Mouse (Mus musculus): ENCODE measurements at regions not wholly inside any gene's neighbourhood (a gene's known extent, or its start where the extent isn't known, plus 50 kb on each side); places are given as distances from the start of the nearest gene placed in this dataset.

DNA sequence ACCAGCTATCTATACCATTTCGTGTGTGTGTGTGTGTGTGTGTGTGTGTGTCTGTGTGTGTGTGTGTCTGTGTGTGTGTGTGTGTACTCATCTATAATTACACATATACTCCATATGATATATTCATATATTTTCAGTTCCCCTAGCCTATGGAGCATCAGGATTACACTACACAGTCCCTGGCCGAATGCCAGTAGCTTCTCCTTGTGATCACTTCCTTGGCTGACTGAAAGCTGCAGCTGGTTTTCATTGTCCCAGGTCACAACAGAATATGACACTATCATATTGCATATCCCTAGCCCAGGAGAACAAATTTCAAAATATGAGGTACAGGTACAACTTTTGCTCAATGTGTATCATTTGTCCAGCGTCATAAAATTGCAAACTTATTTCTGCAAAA lies 116.2 kb downstream of the Ndufa4 start:
- Histone ChIP-seq H3K27ac (ENCODE audit: insufficient read depth, low read depth) (no peak overlapping the region), H3K9ac (ENCODE audit: insufficient read depth, low read depth) (no peak overlapping the region), H3K4me2 (ENCODE audit: insufficient read depth, low read depth, poor library complexity, severe bottlenecking) (no peak overlapping the region), H3K79me2 (replicated peaks; ENCODE audit: control insufficient read depth, extremely low read depth, insufficient read depth, poor library complexity, severe bottlenecking) (no peaks in the 10 kb centered on the region), H3K27me3 (replicated peaks) (no peaks in the 10 kb centered on the region), H3K4me3 (replicated peaks in 1 of 3; ENCODE audit: low read depth in 2 of 3, low read length in 2 of 3, poor library complexity in 1 of 3) (no peak overlapping the region), H3K36me3 (replicated peaks in 1 of 2; ENCODE audit: control insufficient read depth in 1 of 2, insufficient read depth in 1 of 2, low read length in 1 of 2) (no peaks in the 10 kb centered on the region), H3K9me3 (replicated peaks; ENCODE audit: low read length) (no peaks in the 10 kb centered on the region), H3K4me1 (ENCODE audit: control insufficient read depth in 1 of 2, insufficient read depth in 2 of 2) (peaks cover 0 to 3% of the 10 kb centered on the region in 2 experiments; a peak in 1 of 4 replicates)
- dilution Hi-C loops (cut with MboI; ENCODE audit: extremely low pct_ligation_motif_present, extremely low pct_unique_long_range_greater_than_20kb, low sequenced_read_pairs) (no loop called here), in situ Hi-C loops (cut with MboI; ENCODE audit: low pct_ligation_motif_present, low pct_unique_long_range_greater_than_20kb, low sequenced_read_pairs) (no loop called here)
- TF ChIP-seq PAX5 (IDR thresholded peaks at IDR 0.05; ENCODE audit: low read length) = no peak
- no peak for TF ChIP-seq RCOR1 (conservative IDR thresholded peaks at IDR 0.05; ENCODE audit: low read depth, low read length)
- no peak for TF ChIP-seq GABPA (IDR thresholded peaks at IDR 0.05; ENCODE audit: insufficient replicate concordance, low read depth, low read length)
- no peak for TF ChIP-seq SMC3 (IDR thresholded peaks at IDR 0.05; ENCODE audit: low read depth, low read length)
- no peak for TF ChIP-seq USF1 (IDR thresholded peaks at IDR 0.05; ENCODE audit: low read depth, low read length)
- no peak for TF ChIP-seq POLR2A (IDR thresholded peaks at IDR 0.05; ENCODE audit: low read depth, low read length)
- TF ChIP-seq KAT2A (IDR thresholded peaks at IDR 0.05; ENCODE audit: insufficient replicate concordance, low read length) = no peak
- no peak for TF ChIP-seq ETS1 (conservative IDR thresholded peaks at IDR 0.05; ENCODE audit: low read depth, low read length)
- TF ChIP-seq MAZ (IDR thresholded peaks at IDR 0.05; ENCODE audit: low read depth, low read length) = no peak
- TF ChIP-seq MYC (IDR thresholded peaks at IDR 0.05; ENCODE audit: low read depth, low read length) = no peak
- no peak for DNase-seq (ENCODE audit: extremely low read depth)

DNA sequence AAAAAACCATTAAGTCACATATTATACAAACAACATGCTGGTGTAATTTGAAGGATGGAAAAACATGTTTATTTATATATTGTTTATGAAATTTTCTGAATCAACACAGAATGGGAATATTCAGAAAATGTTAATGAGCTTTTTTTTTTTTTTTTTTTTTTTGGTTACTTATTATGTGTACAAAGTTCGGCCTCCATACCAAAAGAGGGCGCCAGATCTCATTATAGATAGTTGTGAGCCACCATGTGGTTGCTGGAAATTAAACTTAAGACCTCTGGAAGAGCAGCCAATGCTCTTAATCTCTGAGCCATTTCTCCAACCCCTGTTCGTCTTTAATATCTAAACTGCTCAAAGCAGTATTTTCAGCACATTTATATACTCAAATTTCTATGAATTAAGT lies 133.3 kb downstream of the Ndufa4 start:
- Histone ChIP-seq H3K79me2 (replicated peaks; ENCODE audit: control insufficient read depth, extremely low read depth, insufficient read depth, poor library complexity, severe bottlenecking) (no peaks in the 10 kb centered on the region), H3K9ac (ENCODE audit: insufficient read depth, low read depth) (no peak overlapping the region), H3K36me3 (replicated peaks in 1 of 2; ENCODE audit: control insufficient read depth in 1 of 2, insufficient read depth in 1 of 2, low read length in 1 of 2) (no peaks in the 10 kb centered on the region), H3K27me3 (replicated peaks) (no peaks in the 10 kb centered on the region), H3K27ac (ENCODE audit: insufficient read depth, low read depth) (no peak overlapping the region), H3K4me3 (replicated peaks in 1 of 3; ENCODE audit: low read depth in 2 of 3, low read length in 2 of 3, poor library complexity in 1 of 3) (no peak overlapping the region), H3K9me3 (replicated peaks; ENCODE audit: low read length) (no peaks in the 10 kb centered on the region), H3K4me2 (ENCODE audit: insufficient read depth, low read depth, poor library complexity, severe bottlenecking) (no peak overlapping the region), H3K4me1 (ENCODE audit: control insufficient read depth in 1 of 2, insufficient read depth in 2 of 2) (no peaks in the 10 kb centered on the region)
- DNase-seq (ENCODE audit: extremely low read depth) = peak; percentile 22
- TF ChIP-seq CTCF (conservative IDR thresholded peaks at IDR 0.05 in 1 of 2, IDR thresholded peaks at IDR 0.05 in 1 of 2; ENCODE audit: low read depth in 2 of 2, low read length in 2 of 2) (peak in 1 of 2 experiments; percentile 66; a peak in 2 of 4 replicates), RAD21 (IDR thresholded peaks at IDR 0.05; ENCODE audit: low read depth, low read length) (peak; percentile 8), TBP (conservative IDR thresholded peaks at IDR 0.05; ENCODE audit: low read depth, low read length) (no peak), ZNF384 (IDR thresholded peaks at IDR 0.05; ENCODE audit: low read depth, low read length) (peak; percentile 91), SMC3 (IDR thresholded peaks at IDR 0.05; ENCODE audit: low read depth, low read length) (peak; percentile 8; the same call in 1 of the 2 replicates)
- dilution Hi-C loops (cut with MboI; ENCODE audit: extremely low pct_ligation_motif_present, extremely low pct_unique_long_range_greater_than_20kb, low sequenced_read_pairs) = no loop called here
- in situ Hi-C loops (cut with MboI; ENCODE audit: low pct_ligation_motif_present, low pct_unique_long_range_greater_than_20kb, low sequenced_read_pairs) = no loop called here

DNA sequence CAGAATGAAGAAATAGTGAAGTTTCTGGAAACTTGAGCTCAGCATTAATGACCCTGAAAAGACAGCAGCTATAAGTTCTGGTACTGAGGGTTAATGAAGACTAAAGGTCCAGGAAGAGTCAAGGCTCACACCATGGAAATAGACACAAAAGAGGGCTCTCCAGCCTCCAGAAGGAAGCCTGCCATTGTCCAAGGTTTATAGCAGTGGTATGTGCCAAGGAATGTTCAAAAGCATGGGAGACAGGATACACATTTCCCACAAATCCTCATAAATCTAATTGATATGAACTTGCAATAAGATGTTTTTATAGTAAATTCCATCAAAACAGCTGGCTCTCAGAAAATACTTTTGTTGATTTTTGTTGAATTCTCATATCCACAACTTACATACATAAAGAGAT lies 144.4 kb downstream of the Ndufa4 start:
- H3K36me3 ChIP-seq (replicated peaks in 1 of 2; ENCODE audit: control insufficient read depth in 1 of 2, insufficient read depth in 1 of 2, low read length in 1 of 2) = no peaks in the 10 kb centered on the region
- H3K9me3 ChIP-seq (replicated peaks; ENCODE audit: low read length) = no peaks in the 10 kb centered on the region
- H3K4me2 ChIP-seq (ENCODE audit: insufficient read depth, low read depth, poor library complexity, severe bottlenecking) = no peak overlapping the region
- no peak overlapping the region for H3K27ac ChIP-seq (ENCODE audit: insufficient read depth, low read depth)
- H3K4me3 ChIP-seq (replicated peaks in 1 of 3; ENCODE audit: low read depth in 2 of 3, low read length in 2 of 3, poor library complexity in 1 of 3) = no peak overlapping the region
- no peaks in the 10 kb centered on the region for H3K4me1 ChIP-seq (ENCODE audit: control insufficient read depth in 1 of 2, insufficient read depth in 2 of 2)
- DNase-seq (ENCODE audit: extremely low read depth) = no peak
- in situ Hi-C loops (cut with MboI; ENCODE audit: low pct_ligation_motif_present, low pct_unique_long_range_greater_than_20kb, low sequenced_read_pairs) = no loop called here
- no peak overlapping the region for H3K9ac ChIP-seq (ENCODE audit: insufficient read depth, low read depth)
- H3K79me2 ChIP-seq (replicated peaks; ENCODE audit: control insufficient read depth, extremely low read depth, insufficient read depth, poor library complexity, severe bottlenecking) = no peaks in the 10 kb centered on the region
- dilution Hi-C loops (cut with MboI; ENCODE audit: extremely low pct_ligation_motif_present, extremely low pct_unique_long_range_greater_than_20kb, low sequenced_read_pairs) = no loop called here
- TF ChIP-seq ZNF384 (IDR thresholded peaks at IDR 0.05; ENCODE audit: low read depth, low read length) = no peak
- TF ChIP-seq KAT2A (IDR thresholded peaks at IDR 0.05; ENCODE audit: insufficient replicate concordance, low read length) = no peak
- no peak for TF ChIP-seq TBP (conservative IDR thresholded peaks at IDR 0.05; ENCODE audit: low read depth, low read length)
- TF ChIP-seq BHLHE40 (IDR thresholded peaks at IDR 0.05; ENCODE audit: low read depth, low read length) = no peak
- TF ChIP-seq ZMIZ1 (IDR thresholded peaks at IDR 0.05; ENCODE audit: low read depth, low read length) = no peak
- no peak for TF ChIP-seq ZC3H11A (IDR thresholded peaks at IDR 0.05; ENCODE audit: low read depth, low read length)
- TF ChIP-seq JUND (conservative IDR thresholded peaks at IDR 0.05; ENCODE audit: low read depth, low read length) = no peak
- no peak for TF ChIP-seq UBTF (IDR thresholded peaks at IDR 0.05; ENCODE audit: low read depth, low read length)
- TF ChIP-seq RAD21 (IDR thresholded peaks at IDR 0.05; ENCODE audit: low read depth, low read length) = no peak
- no peak for TF ChIP-seq CHD2 (IDR thresholded peaks at IDR 0.05; ENCODE audit: low read length)
- no peak for TF ChIP-seq GABPA (IDR thresholded peaks at IDR 0.05; ENCODE audit: insufficient replicate concordance, low read depth, low read length)
- no peak for TF ChIP-seq NELFE (IDR thresholded peaks at IDR 0.05; ENCODE audit: low read depth, low read length)
- TF ChIP-seq TCF12 (IDR thresholded peaks at IDR 0.05; ENCODE audit: low read depth, low read length) = no peak
- no peak for TF ChIP-seq ETS1 (conservative IDR thresholded peaks at IDR 0.05; ENCODE audit: low read depth, low read length)
- TF ChIP-seq MXI1 (IDR thresholded peaks at IDR 0.05; ENCODE audit: low read depth, low read length) = no peak
- TF ChIP-seq IRF4 (IDR thresholded peaks at IDR 0.05; ENCODE audit: low read depth, low read length) = no peak
- TF ChIP-seq CHD1 (IDR thresholded peaks at IDR 0.05; ENCODE audit: low read depth, low read length) = no peak
- TF ChIP-seq MYC (IDR thresholded peaks at IDR 0.05; ENCODE audit: low read depth, low read length) = no peak
- TF ChIP-seq POLR2A (IDR thresholded peaks at IDR 0.05; ENCODE audit: low read depth, low read length) = no peak
- TF ChIP-seq USF1 (IDR thresholded peaks at IDR 0.05; ENCODE audit: low read depth, low read length) = no peak
- no peaks in the 10 kb centered on the region for H3K27me3 ChIP-seq (replicated peaks)
